Mouse (Mus musculus) ES-E14 (cell line): ENCODE measurements around the gene Tmem9b. TPM values are rescaled to one million over a fixed set of nuclear protein-coding genes. Genes with fewer than 3 reads are reported as not detected.

Experiments used
- DNase-seq: peaks from one replicate; pipeline ENCODE4 v3.0.0-alpha.2; 2013; ENCODE audit warnings: low read depth, low spot score
- H3K27ac ChIP-seq: 2 replicates; pipeline ENCODE4 v1.5.1; 2012; ENCODE audit warnings: low read depth, mild to moderate bottlenecking, low read length, moderate library complexity, mixed read lengths; ENCODE audit not compliant: poor library complexity, insufficient read depth, severe bottlenecking
- H3K36me3 ChIP-seq: 2 replicates; pipeline ENCODE4 v1.6.1; 2012; ENCODE audit warnings: mild to moderate bottlenecking, low read length, moderate library complexity, mixed read lengths; ENCODE audit not compliant: control insufficient read depth, poor library complexity, insufficient read depth, severe bottlenecking
- H3K4me1 ChIP-seq, 2 experiments: fragments of 150-350 bp in 1 of 2; sonication (generic) in 1 of 2; 2 replicates each; pipeline ENCODE4 v1.6.1; 2012; ENCODE audit warnings: low read length in 2 of 2, mild to moderate bottlenecking in 1 of 2, mixed read lengths in 1 of 2; ENCODE audit not compliant: control insufficient read depth in 2 of 2, insufficient read depth in 2 of 2, poor library complexity in 1 of 2
- H3K4me3 ChIP-seq, 2 experiments: fragments of 150-350 bp in 1 of 2; sonication (generic) in 1 of 2; 2 replicates each; pipeline ENCODE4 v1.5.1; 2012; ENCODE audit warnings: low read length in 2 of 2, low read depth in 1 of 2, mild to moderate bottlenecking in 1 of 2, mixed read lengths in 1 of 2; ENCODE audit not compliant: insufficient read depth in 1 of 2, poor library complexity in 1 of 2, severe bottlenecking in 1 of 2
- H3K9ac ChIP-seq: 2 replicates; pipeline ENCODE4 v1.6.1; 2012; ENCODE audit warnings: low read depth, mild to moderate bottlenecking, low read length, mixed read lengths; ENCODE audit not compliant: poor library complexity, insufficient read depth, severe bottlenecking
- H3K9me3 ChIP-seq: fragments of 150-350 bp; sonication (generic); 2 replicates; pipeline ENCODE4 v1.6.1; 2012; ENCODE audit warnings: low read depth, mild to moderate bottlenecking, low read length; ENCODE audit not compliant: control insufficient read depth, insufficient read depth
- CHD2 ChIP-seq: IDR thresholded peaks from 2 replicates; pipeline ENCODE4 v1.6.1; 2014; ENCODE audit warnings: mild to moderate bottlenecking, low read depth, low read length, inconsistent platforms
- HCFC1 ChIP-seq: IDR thresholded peaks from 2 replicates; pipeline ENCODE4 v1.6.1; 2012; ENCODE audit warnings: low read length, inconsistent platforms, borderline replicate concordance; ENCODE audit not compliant: insufficient read depth
- MAFK ChIP-seq: IDR thresholded peaks from 2 replicates; pipeline ENCODE4 v1.6.1; 2014; ENCODE audit warnings: mild to moderate bottlenecking, low read depth, low read length, inconsistent platforms; ENCODE audit not compliant: insufficient read depth
- ZC3H11A ChIP-seq: IDR thresholded peaks from 2 replicates; pipeline ENCODE4 v1.6.1; 2012; ENCODE audit warnings: low read depth, mild to moderate bottlenecking, inconsistent platforms, low read length, borderline replicate concordance
- ZNF384 ChIP-seq: IDR thresholded peaks from 2 replicates; pipeline ENCODE4 v1.6.1; 2012; ENCODE audit warnings: low read depth, low read length, inconsistent platforms
- in situ Hi-C, 2 experiments: fragments of 600-800 bp; cut with MboI; formaldehyde crosslinking; loops; one replicate each; pipeline ENCODE4 v1.15.1; 2025; ENCODE audit warnings: low sequenced_read_pairs in 2 of 2, inconsistent platforms in 1 of 2; ENCODE audit not compliant: unreplicated experiment in 2 of 2
- total RNA-seq: library from RNA; depleted of rRNA; stranded (reverse); fragments of 300-350 nt; gene quantifications from 2 replicates; pipeline ENCODE4 v1.2.3, GENCODE M21; 2012

Tmem9b gene
- total RNA-seq, 1 experiment = 17.2 TPM

DNA sequence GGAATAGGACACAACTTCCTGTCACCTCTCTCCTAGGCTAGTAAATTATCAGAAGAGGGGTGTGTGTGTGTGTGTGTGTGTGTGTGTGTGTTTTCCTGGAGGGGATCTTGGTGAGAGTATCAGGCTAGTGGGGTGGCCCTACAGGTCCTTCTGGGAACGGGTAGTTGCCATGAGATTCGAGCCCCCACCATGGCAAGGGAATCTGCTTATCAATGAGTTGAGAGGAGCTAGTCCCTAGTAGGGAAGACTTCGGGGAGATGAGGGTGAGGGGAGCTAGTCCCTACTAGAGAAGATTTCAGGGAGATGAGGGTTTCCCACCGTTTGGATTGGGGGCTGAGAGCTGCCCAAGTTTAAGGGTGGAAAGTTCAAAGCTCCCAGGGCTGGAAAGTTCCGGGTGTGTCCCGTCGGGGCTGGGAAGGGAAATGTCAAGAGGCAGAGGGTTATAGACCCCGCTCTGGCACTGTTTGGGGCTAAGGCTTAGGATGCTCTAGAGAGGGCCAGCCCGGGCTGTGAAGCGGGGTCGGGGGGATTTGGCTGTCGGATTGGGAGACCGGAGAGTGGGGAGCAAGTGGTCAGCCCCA, 1.2 kb downstream of the Tmem9b start:
- in situ Hi-C loops = no loop called here
- H3K4me1 ChIP-seq = no peaks in the 10 kb centered on the region
- H3K27ac ChIP-seq = no peak overlapping the region
- H3K9me3 ChIP-seq = no peaks in the 10 kb centered on the region
- TF ChIP-seq CHD2 (no peak), ZNF384 (no peak), ZC3H11A (no peak), HCFC1 (no peak)
- no peak for DNase-seq
- peak overlapping the region; percentile 88 to 90 for H3K4me3 ChIP-seq
- H3K36me3 ChIP-seq = no peaks in the 10 kb centered on the region
- H3K9ac ChIP-seq = peak overlapping the region; percentile 88

DNA sequence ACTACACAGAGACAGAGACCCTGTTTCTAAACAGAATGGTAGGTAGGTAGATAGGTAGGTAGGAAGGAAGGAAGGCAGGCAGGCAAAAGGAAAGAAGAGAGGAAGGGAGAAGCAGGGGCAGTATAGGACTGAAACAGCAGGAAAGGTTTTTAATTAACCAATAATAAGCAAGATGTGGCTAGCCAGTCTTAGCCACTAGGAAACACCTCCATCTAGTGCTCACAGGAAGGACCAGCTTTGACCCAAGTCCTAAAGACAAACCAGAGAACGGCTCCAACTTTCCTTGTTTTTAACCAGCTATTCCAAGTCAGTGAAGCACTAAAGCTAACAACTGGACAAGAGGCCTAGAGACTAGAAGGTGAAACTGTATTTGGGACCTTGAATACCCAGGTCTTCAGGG, 4.9 kb downstream of the Tmem9b start:
- Histone ChIP-seq H3K27ac (no peak overlapping the region), H3K9me3 (no peaks in the 10 kb centered on the region), H3K4me1 (no peaks in the 10 kb centered on the region), H3K36me3 (no peaks in the 10 kb centered on the region), H3K4me3 (no peak overlapping the region), H3K9ac (no peak overlapping the region)
- in situ Hi-C loops = no loop called here
- no peak for DNase-seq
- TF ChIP-seq HCFC1 = no peak
- no peak for TF ChIP-seq CHD2
- TF ChIP-seq ZNF384 = no peak
- TF ChIP-seq ZC3H11A = no peak
- no peak for TF ChIP-seq MAFK

DNA sequence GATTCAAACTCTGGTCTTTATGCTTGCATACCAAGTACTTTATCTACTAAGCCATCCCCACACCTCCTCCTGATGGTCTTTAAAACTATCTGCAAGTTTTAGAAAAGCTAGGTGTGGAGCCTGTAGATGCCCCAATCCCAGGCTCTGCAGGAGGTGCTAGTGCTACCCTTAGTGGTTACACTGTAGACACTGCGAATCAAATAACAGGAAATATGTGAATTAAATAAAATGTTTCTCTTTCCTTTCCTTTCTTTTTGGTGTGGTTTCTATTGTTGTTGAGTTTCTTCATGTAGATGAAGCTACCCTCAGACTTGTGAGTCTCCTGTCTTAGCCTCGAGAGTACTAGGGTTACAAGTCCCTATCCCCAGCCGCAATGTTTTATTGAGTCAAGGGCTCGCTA, 11.0 kb downstream of the Tmem9b start:
- no peak for DNase-seq
- H3K27ac ChIP-seq = no peak overlapping the region
- H3K4me1 ChIP-seq = no peaks in the 10 kb centered on the region
- TF ChIP-seq ZNF384 = no peak
- no peak for TF ChIP-seq CHD2
- TF ChIP-seq MAFK = no peak
- no peak for TF ChIP-seq HCFC1
- TF ChIP-seq ZC3H11A = no peak
- H3K4me3 ChIP-seq = no peak overlapping the region
- no peaks in the 10 kb centered on the region for H3K9me3 ChIP-seq
- in situ Hi-C loops = no loop called here
- H3K9ac ChIP-seq = no peak overlapping the region
- H3K36me3 ChIP-seq = no peaks in the 10 kb centered on the region

DNA sequence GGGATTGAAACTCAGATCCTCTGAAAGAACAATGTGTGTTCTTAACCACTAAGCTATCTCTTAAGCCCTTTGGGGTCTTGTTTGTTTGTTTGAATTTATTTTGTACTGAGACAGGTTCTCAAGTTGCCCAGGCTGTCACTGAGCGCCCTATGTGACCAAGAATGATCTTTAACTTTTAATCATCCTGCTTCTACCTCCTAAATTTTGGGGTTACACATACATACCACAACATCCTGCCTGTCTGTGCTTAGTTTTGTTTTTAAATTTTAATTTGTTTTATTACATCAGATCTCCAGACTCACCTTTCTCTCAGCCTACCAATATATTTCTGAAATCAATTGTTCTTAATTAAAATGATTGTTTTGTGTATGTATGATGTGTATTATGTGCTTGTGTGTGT, 11.6 kb downstream of the Tmem9b start:
- Histone ChIP-seq H3K9me3 (no peaks in the 10 kb centered on the region), H3K36me3 (no peaks in the 10 kb centered on the region), H3K9ac (no peak overlapping the region), H3K4me1 (no peaks in the 10 kb centered on the region), H3K4me3 (no peak overlapping the region), H3K27ac (no peak overlapping the region)
- in situ Hi-C loops = no loop called here
- TF ChIP-seq ZNF384 (no peak), MAFK (no peak), CHD2 (no peak), ZC3H11A (no peak)
- no peak for DNase-seq
